In genomic region chr10:61679545-61679944, GRCm38 (mm10) we compare ENCODE assay signal across 8 mouse cellular contexts. TPM values are rescaled to one million over a fixed set of nuclear protein-coding genes. Genes with fewer than 3 reads are reported as not detected.
DNase-seq lines count a peak whose midpoint lies in the region; ATAC-seq and TF ChIP-seq lines count a peak whose summit lies in the region.

No protein-coding gene starts in this region.

- no peak for TF ChIP-seq EP300 in heart, adult 2 months (IDR thresholded peaks at IDR 0.05; ENCODE audit: insufficient read depth, low read depth, low read length)
- no peak for TF ChIP-seq EP300 in CH12.LX (IDR thresholded peaks at IDR 0.05; ENCODE audit: low read length)

- no peaks in the 10 kb centered on the region for H3K27me3 ChIP-seq in heart, adult 2 months (ENCODE audit: control insufficient read depth, insufficient read depth, low read length)
- no peaks in the 10 kb centered on the region for H3K27me3 ChIP-seq in CH12.LX (replicated peaks)
- no peaks in the 10 kb centered on the region for H3K27me3 ChIP-seq in forebrain, embryonic 11.5 days (ENCODE audit: control insufficient read depth, insufficient read depth, low read length)
- H3K27me3 ChIP-seq in liver, embryonic 13.5 days, result no peaks in the 10 kb centered on the region

- no peak for TF ChIP-seq POLR2A in heart, adult 2 months (IDR thresholded peaks at IDR 0.05; ENCODE audit: insufficient read depth, low read depth, low read length)
- no peak for TF ChIP-seq POLR2A in CH12.LX (IDR thresholded peaks at IDR 0.05; ENCODE audit: low read depth, low read length)

- DNase-seq in heart, adult 2 months, result no peak
- no peak for DNase-seq in heart, postnatal 36 days
- no peak for DNase-seq in CH12.LX (ENCODE audit: extremely low read depth)
- DNase-seq in forebrain, embryonic 11.5 days (ENCODE audit: low spot score), result no peak
- no peak for DNase-seq in liver, embryonic 13.5 days
- DNase-seq in yolk sac, embryonic 10.5 days (ENCODE audit: low spot score), result no peak
- DNase-seq in layer of hippocampus, postnatal 25 days (ENCODE audit: extremely low spot score in 1 of 2, low spot score in 1 of 2), result no peak

- intact Hi-C loops in heart, adult 2 months (cut with DNase I), result no loop called here
- intact Hi-C loops in heart, postnatal 36 days (cut with DNase I), result no loop called here

- no peak for ATAC-seq in forebrain, embryonic 11.5 days (replicated peaks; ENCODE audit: low FRiP score)
- no peak for ATAC-seq in liver, embryonic 13.5 days (ENCODE audit: low read depth)
- ATAC-seq in CD4-positive, CD25-positive, alpha-beta regulatory T cell, adult 4 months, result no peak

- peak overlapping the region; percentile 86 for H3K4me3 ChIP-seq in heart, adult 2 months
- H3K4me3 ChIP-seq in CH12.LX (replicated peaks in 1 of 3; ENCODE audit: low read depth in 2 of 3, low read length in 2 of 3, poor library complexity in 1 of 3), result peak overlapping the region; percentile 46 to 94 (median 51)
- peak overlapping the region; percentile 96 for H3K4me3 ChIP-seq in forebrain, embryonic 11.5 days (ENCODE audit: low read depth, low read length)
- peak overlapping the region; percentile 96 for H3K4me3 ChIP-seq in liver, embryonic 13.5 days (replicated peaks)

- WGBS in heart, adult 2 months, result 37% methylated on average over 9 of the region's 9 CpGs
- 38% methylated on average over 9 of the region's 9 CpGs for WGBS in forebrain, embryonic 11.5 days
- WGBS in liver, embryonic 13.5 days (ENCODE audit: insufficient replicate concordance), result 41% methylated on average over 9 of the region's 9 CpGs

- H3K36me3 ChIP-seq in heart, adult 2 months (ENCODE audit: control insufficient read depth, insufficient read depth, low read length), result peaks cover 3% of the 10 kb centered on the region; the same call in 1 of the 2 replicates
- H3K36me3 ChIP-seq in CH12.LX (replicated peaks in 1 of 2; ENCODE audit: control insufficient read depth in 1 of 2, insufficient read depth in 1 of 2, low read length in 1 of 2), result peaks cover 13 to 31% of the 10 kb centered on the region in 2 experiments
- no peaks in the 10 kb centered on the region for H3K36me3 ChIP-seq in forebrain, embryonic 11.5 days (ENCODE audit: control insufficient read depth, insufficient read depth, low read length)
- peaks cover 24% of the 10 kb centered on the region for H3K36me3 ChIP-seq in liver, embryonic 13.5 days

- no peaks in the 10 kb centered on the region for H3K9me3 ChIP-seq in CH12.LX (replicated peaks; ENCODE audit: low read length)
- no peaks in the 10 kb centered on the region for H3K9me3 ChIP-seq in forebrain, embryonic 11.5 days (ENCODE audit: control insufficient read depth, low read length)
- no peaks in the 10 kb centered on the region for H3K9me3 ChIP-seq in liver, embryonic 13.5 days (replicated peaks)

- TF ChIP-seq CTCF in heart, adult 2 months (IDR thresholded peaks at IDR 0.05), result no peak
- no peak for TF ChIP-seq CTCF in CH12.LX (conservative IDR thresholded peaks at IDR 0.05 in 1 of 2, IDR thresholded peaks at IDR 0.05 in 1 of 2; ENCODE audit: low read depth in 2 of 2, low read length in 2 of 2)

- peaks cover 7% of the 10 kb centered on the region for H3K4me1 ChIP-seq in heart, adult 2 months (ENCODE audit: control insufficient read depth, insufficient read depth, low read length)
- H3K4me1 ChIP-seq in CH12.LX (ENCODE audit: control insufficient read depth in 1 of 2, insufficient read depth in 2 of 2), result peaks cover 6 to 30% of the 10 kb centered on the region in 2 experiments; a peak in 3 of 4 replicates
- peaks cover 4% of the 10 kb centered on the region; the same call in 1 of the 2 replicates for H3K4me1 ChIP-seq in forebrain, embryonic 11.5 days (replicated peaks; ENCODE audit: control insufficient read depth, insufficient read depth, low read length)
- peaks cover 51% of the 10 kb centered on the region for H3K4me1 ChIP-seq in liver, embryonic 13.5 days (replicated peaks)

- peak overlapping the region; percentile 85 for H3K27ac ChIP-seq in heart, adult 2 months
- no peak overlapping the region for H3K27ac ChIP-seq in CH12.LX (ENCODE audit: insufficient read depth, low read depth)
- H3K27ac ChIP-seq in forebrain, embryonic 11.5 days (ENCODE audit: low read depth, low read length), result 0 out of 2 replicates have a peak overlapping the region, but pooled peaks have one; percentile 2
- H3K27ac ChIP-seq in liver, embryonic 13.5 days, result peak overlapping the region; percentile 82

- H3K9ac ChIP-seq in heart, adult 2 months (ENCODE audit: low read depth, low read length), result peak overlapping the region; percentile 80
- H3K9ac ChIP-seq in CH12.LX (ENCODE audit: insufficient read depth, low read depth), result peak overlapping the region; percentile 82
- peak overlapping the region; percentile 87 for H3K9ac ChIP-seq in forebrain, embryonic 11.5 days (ENCODE audit: low read length)
- H3K9ac ChIP-seq in liver, embryonic 13.5 days, result peak overlapping the region; percentile 91

- peak overlapping the region; percentile 66 for H3K4me2 ChIP-seq in CH12.LX (ENCODE audit: insufficient read depth, low read depth, poor library complexity, severe bottlenecking)
- peak overlapping the region; percentile 55 for H3K4me2 ChIP-seq in forebrain, embryonic 11.5 days (ENCODE audit: low read depth, low read length, severe bottlenecking)
- peak overlapping the region; percentile 74 for H3K4me2 ChIP-seq in liver, embryonic 13.5 days

- in situ Hi-C loops in CH12.LX (cut with MboI; ENCODE audit: low pct_ligation_motif_present, low pct_unique_long_range_greater_than_20kb, low sequenced_read_pairs), result no loop called here

- peaks cover 4% of the 10 kb centered on the region for H3K79me2 ChIP-seq in heart, adult 2 months (replicated peaks; ENCODE audit: control insufficient read depth, insufficient read depth, low read length)
- peaks cover 41% of the 10 kb centered on the region for H3K79me2 ChIP-seq in CH12.LX (replicated peaks; ENCODE audit: control insufficient read depth, extremely low read depth, insufficient read depth, poor library complexity, severe bottlenecking)

- dilution Hi-C loops in CH12.LX (cut with MboI; ENCODE audit: extremely low pct_ligation_motif_present, extremely low pct_unique_long_range_greater_than_20kb, low sequenced_read_pairs), result no loop called here

- TF ChIP-seq RAD21 in CH12.LX (IDR thresholded peaks at IDR 0.05; ENCODE audit: low read depth, low read length), result no peak

TF ChIP-seq in CH12.LX, 34 proteins besides CTCF, POLR2A, EP300 and RAD21 (continues in another document):
- TF ChIP-seq MYC (IDR thresholded peaks at IDR 0.05; ENCODE audit: low read depth, low read length) (no peak), MEF2A (IDR thresholded peaks at IDR 0.05; ENCODE audit: borderline replicate concordance, low read depth, low read length) (no peak), NRF1 (IDR thresholded peaks at IDR 0.05; ENCODE audit: low read depth, low read length) (no peak), E2F4 (IDR thresholded peaks at IDR 0.05; ENCODE audit: insufficient replicate concordance, low read depth, low read length) (no peak), BHLHE40 (IDR thresholded peaks at IDR 0.05; ENCODE audit: low read depth, low read length) (no peak)

RNA-seq across cellular contexts. Expression of gene Sar1a, which starts 0.6 kb away (rescaled TPM):
- 100 to 1,000 TPM; 166 to 197 TPM for total RNA-seq in heart, adult 2 months (2021)
- polyA plus RNA-seq in heart, adult 2 months (2012; rRNA removed), result 82.7 and 134 TPM in 2 replicates
- 100 to 1,000 TPM; 164 to 177 TPM for total RNA-seq in heart, postnatal 36 days (2021)
- total RNA-seq in CH12.LX (2012; rRNA removed), result 97.1 and 121 TPM in 2 replicates
- total RNA-seq in CH12.LX (2014; rRNA removed), result 184 and 187 TPM in 2 replicates
- polyA plus RNA-seq in CH12.LX (2012; ENCODE audit: insufficient read length, low read depth), result 128 and 166 TPM in 2 replicates
- polyA plus RNA-seq in forebrain, embryonic 11.5 days (2014; fragmentation: Nextera tagmentation; extraction: Ambion mirVana), result 231 and 238 TPM in 2 replicates
- polyA plus RNA-seq in liver, embryonic 13.5 days (2015; fragmentation: Nextera tagmentation; extraction: Ambion mirVana), result 89.1 and 99.9 TPM in 2 replicates
- polyA plus RNA-seq in CD4-positive, CD25-positive, alpha-beta regulatory T cell, adult 4 months (2017; shearing (Covaris generic)), result 10 to 100 TPM; 88.4 to 94.6 TPM
- total RNA-seq in layer of hippocampus, postnatal 25 days (2021), result 100 to 1,000 TPM; 114 to 121 TPM

RNA-seq across cellular contexts. Expression of gene Tysnd1, which starts 15.8 kb away (rescaled TPM):
- 10 to 100 TPM; 20.2 to 22.3 TPM for total RNA-seq in heart, adult 2 months (2021)
- polyA plus RNA-seq in heart, adult 2 months (2012; rRNA removed), result 24.8 and 27.2 TPM in 2 replicates
- 10 to 100 TPM; 22.8 to 23.3 TPM for total RNA-seq in heart, postnatal 36 days (2021)
- total RNA-seq in CH12.LX (2012; rRNA removed), result 38.9 and 39.4 TPM in 2 replicates
- total RNA-seq in CH12.LX (2014; rRNA removed), result 20.5 and 23.2 TPM in 2 replicates
- polyA plus RNA-seq in CH12.LX (2012; ENCODE audit: insufficient read length, low read depth), result 42.2 and 45.1 TPM in 2 replicates
- polyA plus RNA-seq in forebrain, embryonic 11.5 days (2014; fragmentation: Nextera tagmentation; extraction: Ambion mirVana), result 33.4 and 39.0 TPM in 2 replicates
- 19.2 and 19.6 TPM in 2 replicates for polyA plus RNA-seq in liver, embryonic 13.5 days (2015; fragmentation: Nextera tagmentation; extraction: Ambion mirVana)
- polyA plus RNA-seq in CD4-positive, CD25-positive, alpha-beta regulatory T cell, adult 4 months (2017; shearing (Covaris generic)), result 1 to 10 TPM; 1.9 to 4.0 TPM
- 10 to 100 TPM; 22.9 to 27.1 TPM for total RNA-seq in layer of hippocampus, postnatal 25 days (2021)

RNA-seq across cellular contexts. Expression of gene Ppa1, which starts 31.2 kb away (rescaled TPM):
- 10 to 100 TPM; 66.3 to 66.8 TPM for total RNA-seq in heart, adult 2 months (2021)
- polyA plus RNA-seq in heart, adult 2 months (2012; rRNA removed), result 33.9 and 41.2 TPM in 2 replicates
- total RNA-seq in heart, postnatal 36 days (2021), result 10 to 100 TPM; 65.3 to 70.5 TPM
- total RNA-seq in CH12.LX (2012; rRNA removed) (178 and 257 TPM in 2 replicates), CH12.LX (2014; rRNA removed) (337 and 352 TPM in 2 replicates)
- polyA plus RNA-seq in CH12.LX (2012; ENCODE audit: insufficient read length, low read depth), result 249 and 250 TPM in 2 replicates
- 325 and 330 TPM in 2 replicates for polyA plus RNA-seq in forebrain, embryonic 11.5 days (2014; fragmentation: Nextera tagmentation; extraction: Ambion mirVana)
- polyA plus RNA-seq in liver, embryonic 13.5 days (2015; fragmentation: Nextera tagmentation; extraction: Ambion mirVana), result 140 and 158 TPM in 2 replicates
- 10 to 100 TPM; 64.5 to 77.4 TPM for polyA plus RNA-seq in CD4-positive, CD25-positive, alpha-beta regulatory T cell, adult 4 months (2017; shearing (Covaris generic))
- 100 to 1,000 TPM in 1 of 2 experiments, 10 to 100 TPM in 1; 99.5 to 110 TPM for total RNA-seq in layer of hippocampus, postnatal 25 days (2021)

RNA-seq across cellular contexts. Expression of gene Aifm2, which starts 35.5 kb away (rescaled TPM):
- 10 to 100 TPM; 24.6 to 28.9 TPM for total RNA-seq in heart, adult 2 months (2021)
- polyA plus RNA-seq in heart, adult 2 months (2012; rRNA removed), result 32.9 and 39.5 TPM in 2 replicates
- total RNA-seq in heart, postnatal 36 days (2021), result 10 to 100 TPM; 30.5 to 32.9 TPM
- total RNA-seq in CH12.LX (2012; rRNA removed) (15.4 and 17.9 TPM in 2 replicates), CH12.LX (2014; rRNA removed) (10.1 and 11.2 TPM in 2 replicates)
- polyA plus RNA-seq in CH12.LX (2012; ENCODE audit: insufficient read length, low read depth), result 12.4 and 16.7 TPM in 2 replicates
- 5.9 and 6.2 TPM in 2 replicates for polyA plus RNA-seq in forebrain, embryonic 11.5 days (2014; fragmentation: Nextera tagmentation; extraction: Ambion mirVana)
- polyA plus RNA-seq in liver, embryonic 13.5 days (2015; fragmentation: Nextera tagmentation; extraction: Ambion mirVana), result 3.0 and 3.1 TPM in 2 replicates
- 1 to 10 TPM; 1.9 to 5.0 TPM for polyA plus RNA-seq in CD4-positive, CD25-positive, alpha-beta regulatory T cell, adult 4 months (2017; shearing (Covaris generic))
- 1 to 10 TPM; 5.8 to 6.4 TPM for total RNA-seq in layer of hippocampus, postnatal 25 days (2021)
